Mouse (Mus musculus): ENCODE measurements around the gene Hdac5.
A peak's percentile ranks its signal among the peaks of the same experiment; 100 is the strongest.
"Not testable (repeated sequence)": the region's sequence is repeated elsewhere in the genome, so short reads cannot be mapped to it uniquely, and the experiment has no call there.

Gene Hdac5

GRCm38 (mm10) chr11:102179836-102180235, 50.1 kb downstream of the Hdac5 start:
- DNase-seq, result no peak

DNA sequence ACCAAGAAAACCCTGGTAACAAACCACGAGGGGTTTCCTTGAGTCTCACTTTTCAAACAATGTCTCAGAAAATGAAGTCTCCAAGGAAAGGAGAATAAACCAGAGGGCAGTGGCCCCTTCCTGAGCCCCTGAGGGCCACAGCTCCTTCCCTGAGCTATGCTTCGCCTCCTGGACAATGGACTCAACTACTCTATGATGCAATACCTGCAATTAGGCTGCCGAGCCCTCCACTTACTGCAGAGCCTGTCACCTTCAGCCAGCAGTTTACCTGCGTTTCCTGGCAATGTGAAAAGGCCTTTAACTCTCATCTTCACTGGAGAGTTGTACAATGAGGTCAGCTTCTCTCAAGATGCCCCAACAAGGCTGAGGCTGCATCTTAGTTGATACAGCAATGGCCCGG, 61.3 kb downstream of the Hdac5 start:
- no peak for DNase-seq

DNA sequence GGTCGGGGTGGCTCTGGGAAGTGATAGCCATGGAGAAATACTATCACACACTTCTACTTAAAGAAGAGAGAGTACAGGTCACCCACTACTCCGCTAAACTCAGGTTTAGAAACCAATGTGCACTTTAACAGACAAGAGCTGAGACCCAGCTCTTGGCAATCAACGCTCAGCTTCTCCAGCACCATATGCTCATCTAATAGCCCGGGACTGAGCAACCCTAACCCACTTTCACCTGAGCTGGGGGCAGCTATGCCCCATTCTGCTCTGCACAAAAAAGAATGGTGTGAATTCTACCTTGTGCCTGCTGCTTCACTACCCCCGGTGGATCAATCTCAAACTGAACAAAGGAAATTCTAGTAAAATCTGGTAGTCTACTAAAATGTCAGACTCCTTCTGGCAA, 62.4 kb downstream of the Hdac5 start:
- DNase-seq, result no peak

GRCm38 (mm10) chr11:102165971-102166722, 63.8 kb downstream of the Hdac5 start:
- peak; percentile 70 for DNase-seq

DNA sequence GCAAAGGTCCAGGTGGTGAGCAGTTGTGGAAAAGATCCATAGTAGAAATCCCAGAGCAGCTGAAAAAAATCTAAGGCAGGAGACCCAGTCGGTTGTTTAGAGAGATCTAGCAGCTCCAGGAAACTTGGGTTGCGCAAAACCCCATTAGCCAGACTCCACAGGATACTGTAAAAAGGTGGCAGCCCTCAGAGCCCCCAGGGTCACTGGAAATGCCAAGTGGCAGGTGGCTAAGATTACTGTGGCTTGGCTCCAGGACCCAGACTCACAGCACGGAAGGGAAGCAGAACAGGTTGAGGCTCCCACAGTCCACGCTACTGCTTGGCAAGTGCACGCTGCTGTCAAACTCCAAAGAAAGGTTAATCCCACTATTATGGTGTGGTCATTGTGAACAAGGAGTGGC, 70.2 kb downstream of the Hdac5 start:
- no peak for DNase-seq

- DNase-seq, result not testable (repeated sequence)
Observed at GRCm38 (mm10) chr11:102158024-102158423, 71.9 kb downstream of the Hdac5 start.

- DNase-seq, result no peak
Observed at GRCm38 (mm10) chr11:102156786-102157089, 73.2 kb downstream of the Hdac5 start.

DNA sequence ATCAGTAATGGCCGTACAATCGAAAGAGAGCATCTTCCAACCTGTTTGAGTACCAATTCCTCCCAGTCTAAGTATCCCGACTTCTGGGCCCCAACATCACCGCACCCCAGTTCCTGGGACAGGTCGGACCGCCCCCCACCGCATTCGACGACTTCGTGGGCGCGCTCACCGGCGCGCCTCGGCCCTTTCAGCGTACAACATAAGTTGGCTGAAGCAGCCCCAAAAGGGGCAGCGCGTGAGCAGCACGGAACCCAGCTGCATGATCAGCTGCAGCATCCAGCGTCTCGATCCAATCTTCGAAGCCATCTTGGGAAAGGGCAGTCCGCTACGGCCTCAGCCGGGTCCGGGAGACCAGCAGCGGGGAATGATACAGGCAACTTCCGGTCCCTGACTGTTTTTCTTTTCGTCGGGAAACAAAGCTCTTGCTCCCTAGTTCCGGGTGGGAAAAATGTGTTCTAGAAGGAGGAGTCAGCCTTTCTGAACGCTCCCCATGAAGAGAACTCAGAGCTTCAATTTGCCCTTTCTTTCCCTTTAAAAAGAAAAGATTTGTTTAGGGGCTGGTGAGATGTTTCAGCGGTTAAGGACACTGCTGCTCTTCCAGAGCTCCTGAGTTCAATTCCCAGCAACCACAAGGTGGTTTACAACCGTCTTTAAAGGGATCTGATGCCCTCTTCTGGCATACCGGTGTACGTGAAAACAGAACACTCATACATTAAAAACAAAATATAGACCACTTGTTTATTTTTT, 73.8 kb downstream of the Hdac5 start, which contains the start of gene Tmem101:
Gene Tmem101 (minus strand): TSS at position 366 of the 747 bp plus-strand sequence.
- peak; percentile 91 for DNase-seq

GRCm38 (mm10) chr11:102147213-102147989, 82.6 kb downstream of the Hdac5 start:
- no peak for DNase-seq

DNA sequence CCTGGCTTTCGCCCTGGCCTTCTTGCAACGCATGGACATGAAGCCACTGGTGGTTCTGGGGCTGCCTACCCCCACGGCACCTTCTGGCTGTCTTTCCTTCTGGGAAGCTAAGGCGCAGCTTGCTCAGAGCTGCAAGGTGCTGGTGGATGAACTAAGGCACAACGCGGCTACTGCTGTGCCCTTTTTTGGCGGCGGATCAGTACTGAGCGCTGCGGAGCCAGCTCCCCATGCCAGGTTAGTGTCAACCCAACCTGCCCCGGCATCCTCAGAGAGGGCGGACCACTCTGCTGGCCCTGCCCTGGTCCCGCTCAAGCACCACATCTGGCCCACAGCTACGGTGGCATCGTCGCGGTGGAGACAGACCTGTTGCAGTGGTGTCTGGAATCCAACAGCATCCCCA, 83.4 kb downstream of the Hdac5 start:
- DNase-seq, result no peak

GRCm38 (mm10) chr11:102146005-102146404, 84.0 kb downstream of the Hdac5 start:
- DNase-seq, result no peak

DNA sequence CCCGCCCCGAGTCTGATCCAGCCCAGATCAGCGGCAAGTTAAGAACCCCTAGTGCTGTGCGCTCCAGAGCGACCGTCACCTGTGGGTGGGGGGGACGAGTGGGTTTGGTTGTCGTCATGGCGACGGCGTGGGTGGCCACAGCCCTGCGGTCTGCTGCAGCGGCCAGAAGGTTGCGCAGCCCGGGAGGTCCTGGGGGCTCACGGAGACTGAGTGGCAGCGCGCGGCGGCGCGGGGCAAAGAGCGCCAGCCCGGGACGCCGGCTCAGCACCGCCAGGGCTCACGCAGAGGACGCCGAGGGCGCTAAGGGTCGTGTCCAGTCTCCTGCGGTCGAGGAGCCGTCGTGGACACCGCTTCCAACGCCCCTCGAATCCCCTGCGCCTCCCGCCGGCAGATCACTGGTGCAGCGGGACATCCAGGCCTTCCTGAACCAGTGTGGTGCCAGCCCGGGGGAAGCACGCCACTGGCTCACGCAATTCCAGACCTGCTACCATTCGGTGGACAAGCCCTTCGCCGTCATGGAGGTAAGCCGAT, 84.4 kb downstream of the Hdac5 start, which contains the start of gene Nags:
Gene Nags (plus strand): TSS at position 43 of the 531 bp plus-strand sequence.
- no peak for DNase-seq

DNA sequence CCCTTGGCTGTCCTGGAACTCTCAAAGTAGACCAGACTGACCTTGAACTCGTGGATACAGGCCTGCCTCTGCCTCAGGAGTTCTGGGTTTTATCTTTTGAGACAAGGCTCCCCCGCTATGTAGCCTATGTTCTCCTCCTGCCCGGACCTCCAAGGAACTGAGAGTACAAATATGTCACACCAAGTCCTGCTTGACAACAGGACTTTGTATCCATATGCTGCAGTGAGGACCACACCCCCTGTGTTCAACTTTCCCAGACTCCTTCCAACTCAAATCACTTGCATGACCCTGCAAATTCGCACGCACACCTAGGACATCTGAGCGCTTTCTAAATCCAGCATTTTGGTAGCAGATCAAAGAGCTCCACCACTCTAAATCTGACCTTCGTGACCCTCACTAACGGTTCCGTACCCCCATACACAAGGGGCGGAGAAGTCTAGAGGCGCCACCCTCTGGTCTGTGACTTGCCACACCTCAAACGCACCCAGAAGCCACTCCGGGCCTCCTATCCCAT, 85.0 kb downstream of the Hdac5 start:
- DNase-seq, result no peak
